Mouse (Mus musculus) heart, embryonic 15.5 days (tissue): ENCODE results near the gene Btn1a1. TPM values are rescaled to one million over a fixed set of nuclear protein-coding genes. Genes with fewer than 3 reads are reported as not detected.
A peak's percentile ranks its signal among the peaks of the same experiment; 100 is the strongest.

Experiments used
- ATAC-seq: fragments of 200-750 bp; cut with Nextera tagmentation; replicated peaks from 2 replicates; pipeline ENCODE4 v1.8.0; 2017; ENCODE audit warnings: low read depth, moderate TSS enrichment; ENCODE audit not compliant: insufficient number of reproducible peaks, insufficient read depth, low FRiP score
- H3K27ac ChIP-seq: fragments of 300-500 bp; sonication (generic); 2 replicates; pipeline ENCODE4 v1.5.1; 2015; ENCODE audit warnings: mild to moderate bottlenecking, inconsistent platforms
- H3K27me3 ChIP-seq: fragments of 300-500 bp; sonication (generic); 2 replicates; pipeline ENCODE4 v1.6.1; 2015; ENCODE audit warnings: inconsistent platforms
- H3K36me3 ChIP-seq: fragments of 300-500 bp; sonication (generic); 2 replicates; pipeline ENCODE4 v1.6.1; 2015; ENCODE audit warnings: mild to moderate bottlenecking, inconsistent platforms
- H3K4me1 ChIP-seq: fragments of 300-500 bp; sonication (generic); replicated peaks from 2 replicates; pipeline ENCODE4 v1.6.1; 2015; ENCODE audit warnings: inconsistent platforms
- H3K4me2 ChIP-seq: fragments of 300-500 bp; sonication (generic); 2 replicates; pipeline ENCODE4 v1.6.1; 2015; ENCODE audit warnings: inconsistent platforms, mild to moderate bottlenecking, moderate library complexity
- H3K4me3 ChIP-seq: fragments of 300-500 bp; sonication (generic); 2 replicates; pipeline ENCODE4 v1.5.1; 2015; ENCODE audit warnings: mild to moderate bottlenecking, inconsistent platforms
- H3K9ac ChIP-seq: fragments of 300-500 bp; sonication (generic); 2 replicates; pipeline ENCODE4 v1.6.1; 2015; ENCODE audit warnings: mild to moderate bottlenecking, inconsistent platforms
- H3K9me3 ChIP-seq: fragments of 300-500 bp; sonication (generic); replicated peaks from 2 replicates; pipeline ENCODE4 v1.6.1; 2016; ENCODE audit warnings: inconsistent platforms
- whole genome bisulfite sequencing: fragments of 180-500 bp; shearing (Covaris S2); methylation state at CpG from one replicate; pipeline ENCODE4 v1.1.7; 2015; ENCODE audit warnings: mixed read lengths; 5-methylcytosine and 5-hydroxymethylcytosine counted together
- polyA plus RNA-seq: library from polyadenylated mRNA; unstranded; fragments of >200 nt; fragmentation: Nextera tagmentation; extraction: Ambion mirVana; gene quantifications from 2 replicates; pipeline ENCODE4 v1.2.1, GENCODE M21; 2015

Gene Btn1a1
- polyA plus RNA-seq, 1 experiment from 2014 or later: 1.4 TPM

DNA sequence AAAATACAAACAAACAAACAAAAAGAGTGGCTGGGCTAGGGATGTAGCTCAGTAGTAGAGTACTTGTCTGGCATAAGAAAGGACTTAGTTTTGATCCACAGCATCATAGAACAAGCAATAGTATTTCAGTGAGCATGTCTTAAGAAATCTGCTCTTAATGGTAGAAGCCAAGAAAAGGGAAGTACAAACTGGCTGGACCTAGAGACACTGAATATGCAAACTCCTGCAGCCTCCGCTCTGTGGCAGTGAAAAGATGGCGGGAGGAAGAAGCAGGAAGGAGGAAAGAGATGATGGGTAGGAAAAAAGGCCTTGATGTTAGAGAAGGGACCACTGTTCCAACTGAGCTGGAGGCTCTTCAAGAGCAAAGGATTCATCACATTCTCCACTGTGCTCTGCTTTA lies 17.5 kb upstream of the Btn1a1 start:
- H3K4me1 ChIP-seq: 0 out of 2 replicates have a peak, but pooled peaks cover 2% of the 10 kb centered on the region
- no peaks in the 10 kb centered on the region for H3K9me3 ChIP-seq
- H3K4me3 ChIP-seq: no peak overlapping the region
- no peaks in the 10 kb centered on the region; the same call in 1 of the 2 replicates for H3K27me3 ChIP-seq
- H3K36me3 ChIP-seq: no peaks in the 10 kb centered on the region
- no peak overlapping the region for H3K4me2 ChIP-seq
- no peak for ATAC-seq
- 84% methylated on average over 2 of the region's 2 CpGs for WGBS
- no peak overlapping the region for H3K9ac ChIP-seq
- no peak overlapping the region for H3K27ac ChIP-seq

DNA sequence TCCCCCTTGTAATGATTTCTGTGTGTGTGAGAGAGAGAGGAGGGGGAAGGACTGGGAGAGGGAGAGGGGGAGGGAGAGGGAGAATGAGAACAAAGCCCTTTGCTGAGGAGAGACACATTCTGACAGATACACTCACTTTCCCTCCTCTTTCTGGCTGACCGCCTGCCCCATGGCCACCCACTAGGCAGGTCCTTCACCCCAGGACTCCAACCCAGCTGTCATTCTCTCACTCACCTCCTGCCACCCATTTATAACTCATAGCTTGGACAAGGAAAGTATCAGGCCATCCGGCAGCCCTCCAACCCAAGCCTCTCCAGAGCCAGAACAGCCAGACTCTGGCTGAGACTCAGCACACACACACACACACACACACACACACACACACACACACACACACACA lies 10.0 kb upstream of the Btn1a1 start:
- H3K4me3 ChIP-seq: no peak overlapping the region
- 25% methylated on average over 2 of the region's 2 CpGs for WGBS
- H3K9ac ChIP-seq: no peak overlapping the region
- H3K27ac ChIP-seq: no peak overlapping the region
- peak; percentile 35 for ATAC-seq
- H3K27me3 ChIP-seq: no peaks in the 10 kb centered on the region
- no peaks in the 10 kb centered on the region for H3K36me3 ChIP-seq
- no peaks in the 10 kb centered on the region for H3K4me1 ChIP-seq
- no peak overlapping the region for H3K4me2 ChIP-seq
- H3K9me3 ChIP-seq: no peaks in the 10 kb centered on the region

DNA sequence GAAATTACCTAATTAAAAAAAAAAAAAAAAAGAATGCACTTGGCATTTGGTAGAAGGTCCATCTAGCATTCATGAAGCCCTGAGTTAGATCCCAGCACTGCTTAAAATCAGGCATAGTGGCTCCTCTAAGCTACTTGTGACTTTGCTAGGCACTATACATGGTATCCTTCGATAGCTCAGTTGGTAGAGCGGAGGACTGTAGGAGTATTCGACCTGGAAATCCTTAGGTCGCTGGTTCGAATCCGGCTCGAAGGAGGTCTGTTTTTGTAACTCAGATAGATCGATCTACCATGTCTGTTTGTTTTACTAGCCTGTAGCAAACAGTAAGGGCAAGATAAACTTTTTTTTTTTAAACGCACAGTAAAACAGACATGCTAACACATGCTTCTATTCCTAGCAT lies 1.2 kb upstream of the Btn1a1 start:
- H3K9me3 ChIP-seq: no peaks in the 10 kb centered on the region
- H3K36me3 ChIP-seq: no peaks in the 10 kb centered on the region
- H3K4me2 ChIP-seq: no peak overlapping the region
- no peak; the same call in 1 of the 2 replicates for ATAC-seq
- 4% methylated on average over 9 of the region's 9 CpGs for WGBS
- H3K4me1 ChIP-seq: peaks cover 18% of the 10 kb centered on the region
- no peak overlapping the region for H3K9ac ChIP-seq
- no peak overlapping the region for H3K4me3 ChIP-seq
- H3K27me3 ChIP-seq: no peaks in the 10 kb centered on the region
- H3K27ac ChIP-seq: no peak overlapping the region

DNA sequence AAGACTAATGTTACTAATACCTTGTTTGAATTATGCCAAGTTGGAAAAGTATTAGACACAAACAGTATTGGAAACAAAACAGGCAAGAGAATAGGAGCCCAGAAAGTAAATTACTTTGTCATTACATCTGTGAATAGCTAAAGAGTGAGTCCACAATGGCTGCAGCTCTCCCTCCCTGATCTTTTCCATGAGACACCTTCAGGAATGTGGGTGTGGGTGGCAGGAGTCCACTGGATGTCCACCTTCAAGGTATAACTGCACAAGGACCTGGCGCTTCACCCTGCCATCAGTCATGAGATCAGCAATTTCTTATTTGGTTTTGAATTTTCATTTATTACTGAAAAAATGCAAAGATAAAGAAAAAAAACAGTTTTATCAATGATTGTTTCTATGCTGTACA lies 605 bp upstream of the Btn1a1 start:
- no peak overlapping the region for H3K27ac ChIP-seq
- peak overlapping the region; percentile 91 for H3K4me2 ChIP-seq
- peaks cover 18% of the 10 kb centered on the region for H3K4me1 ChIP-seq
- no peaks in the 10 kb centered on the region for H3K9me3 ChIP-seq
- WGBS: 72% methylated on average over 1 of the region's 1 CpGs
- no peak overlapping the region for H3K4me3 ChIP-seq
- no peak overlapping the region for H3K9ac ChIP-seq
- no peaks in the 10 kb centered on the region for H3K36me3 ChIP-seq
- no peaks in the 10 kb centered on the region for H3K27me3 ChIP-seq
- no peak for ATAC-seq

DNA sequence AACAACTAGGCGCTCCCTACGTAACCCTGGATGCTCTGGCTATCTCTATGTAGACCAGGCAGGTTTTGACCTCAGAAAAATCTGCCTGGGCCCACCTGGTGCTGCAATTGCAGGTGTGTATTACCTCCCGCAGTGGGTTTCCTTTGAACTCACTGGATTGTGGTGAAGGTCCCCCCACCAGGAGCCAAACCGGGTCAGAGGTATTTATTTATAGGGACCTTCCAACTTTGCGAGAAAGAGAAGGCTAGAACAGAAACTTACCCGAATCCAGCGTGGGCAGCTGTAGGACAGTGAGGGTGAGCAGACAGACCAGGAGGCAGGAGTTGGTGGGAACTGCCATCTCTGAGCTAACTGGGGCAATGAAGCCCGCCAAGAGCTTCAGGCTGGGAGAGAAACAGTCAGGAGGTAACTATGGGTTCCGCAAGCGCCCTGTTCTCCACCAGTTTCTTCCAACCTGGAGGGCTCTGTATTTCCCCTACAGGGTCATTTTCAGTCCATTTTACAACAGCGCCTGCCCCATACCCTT lies 797 bp downstream of the Btn1a1 start:
- WGBS: 3% methylated on average over 11 of the region's 11 CpGs
- no peaks in the 10 kb centered on the region for H3K27me3 ChIP-seq
- ATAC-seq: no peak; the same call in 1 of the 2 replicates
- peak overlapping the region; percentile 66 for H3K4me3 ChIP-seq
- H3K4me1 ChIP-seq: peaks cover 20% of the 10 kb centered on the region
- H3K9ac ChIP-seq: peak overlapping the region; percentile 61
- H3K27ac ChIP-seq: no peak overlapping the region
- no peaks in the 10 kb centered on the region for H3K9me3 ChIP-seq
- no peaks in the 10 kb centered on the region for H3K36me3 ChIP-seq
- H3K4me2 ChIP-seq: peak overlapping the region; percentile 91

DNA sequence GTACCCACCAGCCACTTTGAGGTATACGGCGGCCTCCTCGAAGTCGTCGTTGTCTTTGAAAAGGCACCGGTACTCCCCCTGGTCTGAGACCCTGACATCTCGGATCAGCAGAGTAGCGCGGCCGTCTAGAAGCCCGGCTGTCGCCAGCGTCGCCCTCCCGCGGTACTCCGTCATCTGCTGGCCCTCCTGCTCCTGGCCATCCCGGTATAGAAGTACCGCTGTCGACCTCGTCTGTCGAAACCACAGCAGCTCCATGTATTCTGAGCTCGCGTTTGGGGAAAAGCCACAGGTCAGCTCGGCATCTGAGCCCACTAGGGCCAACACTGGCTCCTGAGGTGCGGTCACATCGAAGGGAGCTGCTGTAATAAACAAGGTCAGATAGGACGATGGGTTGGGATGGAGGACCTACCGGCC lies 1.5 kb downstream of the Btn1a1 start:
- Histone ChIP-seq H3K4me3 (peak overlapping the region; percentile 66), H3K9me3 (no peaks in the 10 kb centered on the region), H3K27me3 (no peaks in the 10 kb centered on the region), H3K27ac (no peak overlapping the region; the same call in 1 of the 2 replicates), H3K4me2 (peak overlapping the region; percentile 91), H3K36me3 (no peaks in the 10 kb centered on the region), H3K9ac (peak overlapping the region; percentile 61), H3K4me1 (peaks cover 20% of the 10 kb centered on the region)
- under 1% methylated on average over 29 of the region's 29 CpGs for WGBS
- no peak for ATAC-seq

DNA sequence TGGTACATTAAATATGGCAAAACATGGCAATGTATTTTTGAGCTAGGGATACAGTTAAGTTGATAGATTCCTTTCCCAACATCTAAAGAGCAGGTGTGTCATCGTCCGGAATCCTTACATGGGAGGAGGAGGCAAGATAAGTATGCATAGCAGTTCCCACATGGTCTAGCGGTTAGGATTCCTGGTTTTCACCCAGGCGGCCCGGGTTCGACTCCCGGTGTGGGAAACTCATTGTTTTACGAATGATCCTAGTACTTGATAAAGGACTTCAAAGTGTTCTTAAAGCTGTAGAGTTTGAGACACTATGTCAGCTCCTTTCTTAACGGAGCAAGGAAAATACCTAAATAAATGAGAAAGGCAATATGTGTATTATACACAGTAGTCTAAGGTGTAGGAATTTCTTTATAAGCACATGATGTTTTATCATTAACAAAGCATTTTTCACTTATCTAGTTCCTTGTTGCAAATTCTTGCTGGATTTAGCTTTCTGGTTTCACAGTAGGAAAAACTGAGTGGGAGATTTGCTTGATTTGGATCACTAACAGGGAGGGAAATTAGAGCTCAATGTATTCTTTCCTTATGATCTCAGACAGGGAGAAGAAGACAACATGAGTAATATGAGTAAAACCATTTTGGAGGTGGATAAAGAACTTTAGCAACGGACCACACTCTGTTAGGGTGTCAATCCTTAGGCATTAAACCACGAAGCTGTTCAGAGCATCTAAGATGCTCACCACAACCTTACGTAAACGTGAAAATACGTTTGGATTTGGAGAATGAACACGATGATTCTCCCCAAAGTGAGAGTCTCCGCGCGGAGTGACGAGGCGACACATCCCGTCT lies 2.1 kb downstream of the Btn1a1 start:
- WGBS: 1% methylated on average over 21 of the region's 21 CpGs
- no peak; the same call in 1 of the 2 replicates for ATAC-seq
- H3K36me3 ChIP-seq: no peaks in the 10 kb centered on the region
- no peaks in the 10 kb centered on the region for H3K27me3 ChIP-seq
- peaks cover 20% of the 10 kb centered on the region for H3K4me1 ChIP-seq
- no peak overlapping the region; the same call in 1 of the 2 replicates for H3K27ac ChIP-seq
- peak overlapping the region; percentile 61 for H3K9ac ChIP-seq
- peak overlapping the region; percentile 91 for H3K4me2 ChIP-seq
- peak overlapping the region; percentile 66 for H3K4me3 ChIP-seq
- H3K9me3 ChIP-seq: no peaks in the 10 kb centered on the region

DNA sequence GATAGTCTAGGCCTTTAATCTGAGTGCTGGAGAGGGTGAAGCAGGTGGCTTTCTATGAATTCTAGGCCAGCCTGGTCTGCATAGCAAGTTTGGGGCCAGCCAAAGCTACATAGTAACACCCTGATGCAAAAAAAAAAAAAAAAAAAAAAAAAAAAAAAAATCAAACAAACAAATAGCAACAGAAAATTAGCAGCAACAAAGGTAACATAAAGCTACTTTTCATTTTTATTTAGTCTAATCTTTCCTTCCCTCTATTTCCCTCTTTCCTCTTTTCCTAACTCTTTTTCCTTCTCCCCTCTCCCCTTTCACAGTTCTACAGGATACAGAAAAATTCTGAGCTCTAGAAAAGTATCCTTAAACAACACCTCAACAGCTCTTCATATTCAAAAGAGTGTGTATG lies 3.0 kb downstream of the Btn1a1 start:
- Histone ChIP-seq H3K4me1 (peaks cover 20% of the 10 kb centered on the region), H3K4me3 (no peak overlapping the region)

DNA sequence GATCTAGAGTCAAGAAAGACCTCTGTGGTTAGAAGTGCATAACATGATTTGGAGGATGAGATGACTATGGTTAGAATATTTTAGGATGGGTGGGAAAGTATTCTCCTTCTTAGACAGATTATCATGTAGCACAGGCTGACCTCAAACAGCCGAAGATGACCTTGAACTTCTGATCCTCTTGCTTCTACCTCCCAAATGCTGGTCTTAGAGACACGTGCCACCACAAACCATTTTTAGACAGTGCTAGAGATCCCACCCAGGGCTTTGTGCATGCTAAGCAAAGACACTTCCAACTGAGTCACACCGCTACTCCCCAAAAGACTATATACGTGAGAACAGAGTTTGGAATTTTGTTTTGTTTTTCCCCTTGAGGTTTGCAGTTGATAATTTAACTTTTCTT lies 3.6 kb downstream of the Btn1a1 start:
- no peak for ATAC-seq
- no peak overlapping the region for H3K4me2 ChIP-seq
- no peak overlapping the region for H3K27ac ChIP-seq
- H3K9me3 ChIP-seq: no peaks in the 10 kb centered on the region
- no peak overlapping the region for H3K9ac ChIP-seq
- no peaks in the 10 kb centered on the region for H3K36me3 ChIP-seq
- no peak overlapping the region for H3K4me3 ChIP-seq
- H3K27me3 ChIP-seq: no peaks in the 10 kb centered on the region
- peaks cover 20% of the 10 kb centered on the region for H3K4me1 ChIP-seq
- WGBS: 80% methylated on average over 4 of the region's 4 CpGs

More for the DNA sequence above, 3.0 kb downstream of the Btn1a1 start:
- no peak overlapping the region for H3K27ac ChIP-seq
- H3K36me3 ChIP-seq: no peaks in the 10 kb centered on the region
- ATAC-seq: no peak
- H3K27me3 ChIP-seq: no peaks in the 10 kb centered on the region
- H3K9me3 ChIP-seq: no peaks in the 10 kb centered on the region
- H3K9ac ChIP-seq: no peak overlapping the region
- H3K4me2 ChIP-seq: no peak overlapping the region

DNA sequence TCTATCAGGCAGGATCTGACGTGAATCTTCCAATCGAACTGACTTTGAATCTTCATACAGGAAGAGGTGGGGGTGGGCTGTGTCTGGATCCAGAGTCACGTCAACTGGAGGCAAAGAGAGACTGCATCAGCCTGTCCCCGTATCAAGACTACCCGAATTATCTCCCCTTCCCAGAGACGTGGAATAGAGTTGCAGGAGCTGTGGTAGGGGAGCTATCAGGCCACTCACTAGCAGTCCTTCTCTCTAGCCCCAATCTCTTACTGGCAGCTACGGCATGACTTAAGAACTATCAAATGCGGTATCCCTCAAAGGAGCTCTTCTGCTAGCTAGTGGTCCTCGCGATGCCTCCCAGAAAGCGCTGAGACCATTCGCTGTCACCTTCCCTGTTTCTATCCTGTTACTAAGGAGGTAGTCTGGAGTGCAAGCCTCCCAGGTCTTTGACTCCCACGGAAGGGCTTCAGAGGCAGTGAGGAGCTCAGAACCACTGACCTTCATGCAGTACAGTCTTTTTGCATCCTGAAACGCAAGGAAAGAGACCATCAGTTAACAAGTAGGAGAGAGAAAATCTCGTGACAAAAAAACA lies 6.3 kb downstream of the Btn1a1 start:
- H3K4me2 ChIP-seq: 0 out of 2 replicates have a peak overlapping the region, but pooled peaks have one; percentile 2
- H3K36me3 ChIP-seq: no peaks in the 10 kb centered on the region
- H3K9me3 ChIP-seq: no peaks in the 10 kb centered on the region
- no peak overlapping the region for H3K4me3 ChIP-seq
- no peak overlapping the region for H3K27ac ChIP-seq
- no peak for ATAC-seq
- H3K4me1 ChIP-seq: peaks cover 4% of the 10 kb centered on the region
- WGBS: 23% methylated on average over 15 of the region's 15 CpGs
- H3K9ac ChIP-seq: no peak overlapping the region
- H3K27me3 ChIP-seq: no peaks in the 10 kb centered on the region

DNA sequence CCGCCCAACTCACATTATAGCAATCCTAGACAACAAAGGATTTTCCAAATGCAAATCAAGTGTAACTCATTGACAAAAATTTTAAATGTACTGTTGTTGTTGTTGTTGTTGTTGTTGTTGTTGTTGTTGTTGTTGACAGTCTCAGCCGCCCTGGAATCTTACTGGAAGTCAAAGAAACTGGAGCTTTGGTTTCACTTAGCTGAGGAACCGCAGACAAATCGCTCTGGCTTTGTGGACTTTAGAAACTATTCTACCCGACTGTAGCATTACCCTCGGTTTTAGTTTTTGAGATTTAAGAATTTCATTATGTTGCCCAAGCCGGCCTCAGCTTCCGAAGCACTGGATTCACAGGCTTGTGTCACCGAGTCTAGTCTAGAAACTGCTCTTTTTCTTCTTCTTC lies 11.8 kb downstream of the Btn1a1 start:
- Histone ChIP-seq H3K27me3 (no peaks in the 10 kb centered on the region), H3K4me3 (peak overlapping the region; percentile 75), H3K27ac (peak overlapping the region; percentile 91), H3K9me3 (no peaks in the 10 kb centered on the region), H3K4me2 (peak overlapping the region; percentile 58), H3K9ac (peak overlapping the region; percentile 73), H3K36me3 (no peaks in the 10 kb centered on the region), H3K4me1 (no peaks in the 10 kb centered on the region)
- no peak for ATAC-seq
- WGBS: 2% methylated on average over 9 of the region's 9 CpGs
